Mouse (Mus musculus): ENCODE results near the gene Vat1l. TPM values are rescaled to one million over a fixed set of nuclear protein-coding genes. Genes with fewer than 3 reads are reported as not detected.

The Vat1l gene
- polyA plus RNA-seq, 1 experiment from 2014 or later = 1.1 TPM

DNA sequence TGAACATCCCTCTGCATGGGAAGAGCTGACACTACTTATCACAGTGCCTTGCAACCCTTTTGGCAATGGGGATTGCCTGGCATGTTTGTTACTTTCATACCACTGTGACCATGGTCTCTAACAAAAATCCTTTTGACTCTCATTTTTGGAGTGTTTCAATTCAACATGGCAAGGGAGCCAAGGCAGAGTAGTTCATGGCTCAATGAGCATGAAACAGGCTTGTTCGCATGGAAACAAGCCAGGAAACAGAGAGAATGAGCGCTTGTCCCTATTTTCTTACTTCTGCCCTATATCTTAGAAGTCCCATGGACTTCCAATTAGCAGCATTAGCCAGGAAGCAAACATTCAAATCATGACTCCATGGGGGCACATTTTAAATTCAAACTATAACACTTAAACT, 18.6 kb downstream of the Vat1l start:
- no peaks in the 10 kb centered on the region for H3K36me3 ChIP-seq
- 96% methylated on average over 2 of the region's 2 CpGs for WGBS
- no peak overlapping the region for H3K4me3 ChIP-seq
- H3K9me3 ChIP-seq (replicated peaks) = no peaks in the 10 kb centered on the region
- no peak for DNase-seq (ENCODE audit: low spot score)
- no peak overlapping the region for H3K27ac ChIP-seq
- no peaks in the 10 kb centered on the region for H3K4me1 ChIP-seq
- no peaks in the 10 kb centered on the region for H3K27me3 ChIP-seq (ENCODE audit: low read depth, poor library complexity, severe bottlenecking)

GRCm38 (mm10) chr8:114251321-114252065, 46.1 kb downstream of the Vat1l start:
- WGBS = 84% methylated on average over 3 of the region's 3 CpGs
- no peaks in the 10 kb centered on the region for H3K27me3 ChIP-seq (ENCODE audit: low read depth, poor library complexity, severe bottlenecking)
- no peaks in the 10 kb centered on the region for H3K9me3 ChIP-seq (replicated peaks)
- H3K36me3 ChIP-seq = no peaks in the 10 kb centered on the region
- H3K27ac ChIP-seq = no peak overlapping the region
- DNase-seq (ENCODE audit: low spot score) = no peak
- H3K4me3 ChIP-seq = no peak overlapping the region
- no peaks in the 10 kb centered on the region for H3K4me1 ChIP-seq

- Histone ChIP-seq H3K4me1 (peaks cover 5% of the 10 kb centered on the region; the same call in 1 of the 2 replicates), H3K4me3 (no peak overlapping the region), H3K36me3 (no peaks in the 10 kb centered on the region), H3K27me3 (ENCODE audit: low read depth, poor library complexity, severe bottlenecking) (no peaks in the 10 kb centered on the region), H3K27ac (no peak overlapping the region), H3K9me3 (replicated peaks) (no peaks in the 10 kb centered on the region)
- WGBS = 76% methylated on average over 4 of the region's 4 CpGs
- DNase-seq (ENCODE audit: low spot score) = no peak
Measured at GRCm38 (mm10) chr8:114258685-114259084, 53.3 kb downstream of the Vat1l start.

DNA sequence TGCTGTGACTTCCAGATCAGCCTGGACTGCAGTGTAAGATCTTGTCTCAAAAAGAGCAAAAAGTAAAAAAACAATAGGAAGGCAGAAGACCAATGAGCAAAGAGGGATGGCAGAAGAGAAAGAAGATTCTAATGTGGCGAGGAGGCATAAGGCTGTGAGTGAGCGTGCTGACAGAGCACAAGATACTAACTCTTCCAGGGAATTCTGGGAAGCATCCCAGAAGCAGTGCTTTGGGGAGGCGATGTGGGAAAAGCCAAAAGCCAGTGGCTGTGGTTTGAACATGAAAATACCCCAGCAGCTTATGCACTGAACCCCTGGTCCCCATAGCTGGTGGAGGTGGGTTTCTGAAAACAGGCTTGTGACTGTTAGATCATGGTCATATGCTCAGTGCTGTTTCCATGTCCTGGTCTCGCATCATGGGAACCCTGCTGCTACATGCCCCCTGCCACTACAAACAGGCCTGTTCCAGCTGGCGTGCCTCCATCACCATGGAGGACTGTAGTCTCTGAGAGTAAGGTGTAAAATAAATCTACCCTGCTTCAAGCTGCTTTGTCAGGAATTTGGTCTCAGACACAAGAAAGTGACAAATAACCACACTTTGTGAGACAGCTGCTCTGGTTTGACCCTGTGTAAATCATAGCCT, 54.4 kb downstream of the Vat1l start:
- Histone ChIP-seq H3K9me3 (replicated peaks) (no peaks in the 10 kb centered on the region), H3K27ac (no peak overlapping the region), H3K27me3 (ENCODE audit: low read depth, poor library complexity, severe bottlenecking) (no peaks in the 10 kb centered on the region), H3K36me3 (no peaks in the 10 kb centered on the region), H3K4me3 (no peak overlapping the region), H3K4me1 (peaks cover 5% of the 10 kb centered on the region; the same call in 1 of the 2 replicates)
- DNase-seq (ENCODE audit: low spot score) = no peak
- 86% methylated on average over 5 of the region's 5 CpGs for WGBS

DNA sequence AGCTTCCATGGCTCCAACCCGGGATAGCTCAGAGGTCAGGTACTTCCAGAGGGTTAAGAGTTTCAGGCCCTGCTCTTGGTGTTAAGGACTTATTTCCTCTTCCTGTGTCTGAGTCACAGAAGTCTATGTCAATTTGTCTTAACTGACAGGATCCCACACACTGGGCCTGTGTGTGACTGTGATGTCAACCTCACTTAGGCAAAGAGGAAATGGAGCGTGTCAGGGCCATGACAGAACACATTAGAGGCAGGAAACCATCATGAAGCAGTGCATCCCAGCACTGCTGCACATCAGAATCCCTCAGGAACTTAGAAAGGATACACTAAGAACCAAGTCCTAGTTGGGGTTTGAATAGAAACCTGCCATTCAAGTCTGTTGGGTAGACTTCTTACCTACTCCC, 56.9 kb downstream of the Vat1l start:
- Histone ChIP-seq H3K4me1 (peaks cover 5% of the 10 kb centered on the region; the same call in 1 of the 2 replicates), H3K36me3 (no peaks in the 10 kb centered on the region), H3K9me3 (replicated peaks) (no peaks in the 10 kb centered on the region), H3K27me3 (ENCODE audit: low read depth, poor library complexity, severe bottlenecking) (no peaks in the 10 kb centered on the region), H3K4me3 (no peak overlapping the region), H3K27ac (no peak overlapping the region)
- DNase-seq (ENCODE audit: low spot score) = no peak
- 68% methylated on average over 2 of the region's 2 CpGs for WGBS

- Histone ChIP-seq H3K27me3 (ENCODE audit: low read depth, poor library complexity, severe bottlenecking) (no peaks in the 10 kb centered on the region), H3K9me3 (replicated peaks) (no peaks in the 10 kb centered on the region), H3K4me3 (no peak overlapping the region), H3K4me1 (0 out of 2 replicates have a peak, but pooled peaks cover 2% of the 10 kb centered on the region), H3K27ac (no peak overlapping the region), H3K36me3 (no peaks in the 10 kb centered on the region)
- DNase-seq (ENCODE audit: low spot score) = no peak
- WGBS = 83% methylated on average over 8 of the region's 8 CpGs
Measured at GRCm38 (mm10) chr8:114274558-114274957, 69.1 kb downstream of the Vat1l start.

GRCm38 (mm10) chr8:114281101-114281500, 75.7 kb downstream of the Vat1l start:
- no peaks in the 10 kb centered on the region for H3K36me3 ChIP-seq
- peak; percentile 53 for DNase-seq (ENCODE audit: low spot score)
- 0 out of 2 replicates have a peak, but pooled peaks cover 2% of the 10 kb centered on the region for H3K4me1 ChIP-seq
- H3K27me3 ChIP-seq (ENCODE audit: low read depth, poor library complexity, severe bottlenecking) = no peaks in the 10 kb centered on the region
- H3K27ac ChIP-seq = no peak overlapping the region
- 69% methylated on average over 1 of the region's 1 CpGs for whole genome bisulfite sequencing
- H3K4me3 ChIP-seq = no peak overlapping the region
- no peaks in the 10 kb centered on the region for H3K9me3 ChIP-seq (replicated peaks)

DNA sequence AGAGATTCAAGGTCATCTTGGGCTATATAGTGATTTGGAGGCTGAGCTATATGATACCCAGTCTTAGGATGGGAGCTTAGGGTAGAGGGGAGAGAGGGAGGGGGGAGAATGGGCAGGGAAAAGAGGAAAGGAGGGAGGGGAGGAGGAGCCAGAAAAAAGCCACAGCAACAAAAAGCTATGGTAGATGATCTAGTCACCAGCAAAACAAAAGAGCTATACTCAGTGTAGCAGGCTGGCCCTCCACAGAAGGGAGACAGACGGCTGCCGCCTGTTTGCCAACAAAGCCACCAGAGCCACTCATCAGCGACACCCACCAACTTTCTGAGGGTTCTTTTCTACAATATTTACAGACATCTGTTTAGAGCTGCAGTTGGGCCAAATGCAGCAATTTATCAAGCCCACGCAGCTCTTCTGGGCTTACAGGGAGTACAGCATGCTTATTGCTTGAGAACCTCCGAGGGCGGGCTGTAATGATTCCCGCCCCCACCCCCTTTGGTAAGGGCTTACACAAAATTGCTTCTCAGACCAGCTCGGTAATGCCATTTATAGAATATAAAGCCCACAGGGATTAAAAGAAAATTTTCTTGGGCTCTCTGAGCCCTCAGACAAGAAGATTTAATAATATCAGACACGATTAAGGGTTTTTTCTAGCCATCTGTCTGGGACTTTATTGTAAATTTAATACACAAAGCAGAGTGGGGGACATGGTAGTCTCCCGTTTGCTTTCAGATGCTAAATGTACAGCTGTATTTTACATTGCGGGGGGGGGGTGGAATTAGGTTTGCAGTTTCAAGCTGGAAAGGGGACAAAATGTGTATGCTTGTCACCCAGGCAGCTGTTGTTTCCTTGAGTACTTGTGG, 89.7 kb downstream of the Vat1l start:
- no peaks in the 10 kb centered on the region for H3K9me3 ChIP-seq (replicated peaks)
- H3K4me1 ChIP-seq = no peaks in the 10 kb centered on the region
- WGBS = 83% methylated on average over 11 of the region's 11 CpGs
- no peak for DNase-seq (ENCODE audit: low spot score)
- no peaks in the 10 kb centered on the region for H3K36me3 ChIP-seq
- no peaks in the 10 kb centered on the region for H3K27me3 ChIP-seq (ENCODE audit: low read depth, poor library complexity, severe bottlenecking)
- no peak overlapping the region for H3K27ac ChIP-seq
- no peak overlapping the region for H3K4me3 ChIP-seq

- Histone ChIP-seq H3K27me3 (ENCODE audit: low read depth, poor library complexity, severe bottlenecking) (no peaks in the 10 kb centered on the region), H3K9me3 (replicated peaks) (no peaks in the 10 kb centered on the region), H3K27ac (no peak overlapping the region), H3K4me1 (no peaks in the 10 kb centered on the region), H3K36me3 (no peaks in the 10 kb centered on the region), H3K4me3 (no peak overlapping the region)
- 88% methylated on average over 3 of the region's 3 CpGs for WGBS
- DNase-seq (ENCODE audit: low spot score) = no peak
Measured at GRCm38 (mm10) chr8:114295749-114296067, 90.3 kb downstream of the Vat1l start.

GRCm38 (mm10) chr8:114298253-114298652, 92.8 kb downstream of the Vat1l start:
- H3K36me3 ChIP-seq = no peaks in the 10 kb centered on the region
- no peaks in the 10 kb centered on the region for H3K4me1 ChIP-seq
- 58% methylated on average over 2 of the region's 2 CpGs for WGBS
- H3K9me3 ChIP-seq (replicated peaks) = no peaks in the 10 kb centered on the region
- H3K27me3 ChIP-seq (ENCODE audit: low read depth, poor library complexity, severe bottlenecking) = no peaks in the 10 kb centered on the region
- no peak overlapping the region for H3K4me3 ChIP-seq
- no peak overlapping the region for H3K27ac ChIP-seq
- DNase-seq (ENCODE audit: low spot score) = no peak

- no peak for DNase-seq (ENCODE audit: low spot score)
- Histone ChIP-seq H3K27ac (no peak overlapping the region), H3K36me3 (no peaks in the 10 kb centered on the region), H3K4me1 (no peaks in the 10 kb centered on the region), H3K27me3 (ENCODE audit: low read depth, poor library complexity, severe bottlenecking) (no peaks in the 10 kb centered on the region), H3K9me3 (replicated peaks) (no peaks in the 10 kb centered on the region), H3K4me3 (no peak overlapping the region)
- whole genome bisulfite sequencing = 79% methylated on average over 7 of the region's 7 CpGs
Measured at GRCm38 (mm10) chr8:114300072-114300471, 94.7 kb downstream of the Vat1l start.

DNA sequence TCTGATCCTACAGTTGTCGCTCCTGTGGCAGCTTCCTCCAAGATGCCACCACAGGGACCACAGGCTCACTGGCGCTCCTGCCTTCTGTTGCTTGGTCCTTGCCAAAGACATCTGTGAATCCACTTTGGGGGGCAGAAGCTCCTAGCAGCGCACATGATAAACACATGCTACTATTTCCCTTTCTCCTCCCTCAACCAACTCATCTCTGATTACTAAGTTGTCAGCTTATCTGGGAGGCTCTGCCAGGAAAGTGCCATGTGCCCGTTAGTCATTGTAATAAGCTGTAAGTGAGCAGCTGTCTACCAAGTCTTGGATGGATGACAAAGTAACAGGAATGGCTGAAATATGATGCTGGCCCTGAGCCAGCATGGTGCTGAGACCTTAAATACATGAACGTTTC, 100.9 kb downstream of the Vat1l start:
- Histone ChIP-seq H3K9me3 (replicated peaks) (no peaks in the 10 kb centered on the region), H3K36me3 (no peaks in the 10 kb centered on the region), H3K27me3 (ENCODE audit: low read depth, poor library complexity, severe bottlenecking) (no peaks in the 10 kb centered on the region), H3K27ac (no peak overlapping the region), H3K4me3 (no peak overlapping the region), H3K4me1 (no peaks in the 10 kb centered on the region)
- DNase-seq (ENCODE audit: low spot score) = no peak
- 82% methylated on average over 5 of the region's 5 CpGs for WGBS
